Mouse (Mus musculus): Measurements from ENCODE around the gene Polm. TPM values are rescaled to one million over a fixed set of nuclear protein-coding genes. Genes with fewer than 3 reads are reported as not detected.

Polm gene
- polyA plus RNA-seq, 1 experiment from 2014 or later = 8.7 TPM

- peak; percentile 37 for DNase-seq (ENCODE audit: low spot score)
Observed at GRCm38 (mm10) chr11:5778481-5778880, 59.3 kb downstream of the Polm start.

Other genes starting within 250 kb of the Polm start
- 249 and 266 TPM in 2 replicates for gene Mrps24, start 122.3 kb downstream of the Polm start, polyA plus RNA-seq (2015; fragmentation: Nextera tagmentation; extraction: Ambion mirVana)
- 18.1 and 20.6 TPM in 2 replicates for gene Urgcp, start 75.6 kb downstream of the Polm start, polyA plus RNA-seq (2015; fragmentation: Nextera tagmentation; extraction: Ambion mirVana)
- gene Dbnl, start 49.5 kb downstream of the Polm start, polyA plus RNA-seq (2015; fragmentation: Nextera tagmentation; extraction: Ambion mirVana) = 134 and 147 TPM in 2 replicates
- 29.5 and 35.8 TPM in 2 replicates for gene Pgam2, start 34.3 kb downstream of the Polm start, polyA plus RNA-seq (2015; fragmentation: Nextera tagmentation; extraction: Ambion mirVana)
- 4.3 and 4.6 TPM in 2 replicates for gene Aebp1, start 23.9 kb upstream of the Polm start, polyA plus RNA-seq (2015; fragmentation: Nextera tagmentation; extraction: Ambion mirVana)
- 97.0 and 118 TPM in 2 replicates for gene Pold2, start 40.3 kb upstream of the Polm start, polyA plus RNA-seq (2015; fragmentation: Nextera tagmentation; extraction: Ambion mirVana)
- 6.8 and 7.0 TPM in 2 replicates for gene Myl7, start 60.8 kb upstream of the Polm start, polyA plus RNA-seq (2015; fragmentation: Nextera tagmentation; extraction: Ambion mirVana)
- gene Gck, start 112.1 kb upstream of the Polm start, polyA plus RNA-seq (2015; fragmentation: Nextera tagmentation; extraction: Ambion mirVana) = 1.0 and 1.4 TPM in 2 replicates
- 52.7 and 55.1 TPM in 2 replicates for gene Ykt6, start 117.7 kb upstream of the Polm start, polyA plus RNA-seq (2015; fragmentation: Nextera tagmentation; extraction: Ambion mirVana)
- 2.0 and 2.3 TPM in 2 replicates for gene Camk2b, start 228.3 kb upstream of the Polm start, polyA plus RNA-seq (2015; fragmentation: Nextera tagmentation; extraction: Ambion mirVana)